Mouse (Mus musculus) intestine, postnatal 0 days (tissue): ENCODE data around the gene Wdr95. TPM values are rescaled to one million over a fixed set of nuclear protein-coding genes. Genes with fewer than 3 reads are reported as not detected.

Source experiments
- ATAC-seq: fragments of 200-750 bp; cut with Nextera tagmentation; 2 replicates; pipeline ENCODE4 v1.8.0; 2017; ENCODE audit warnings: mild to moderate bottlenecking, moderate TSS enrichment, moderate library complexity
- H3K27ac ChIP-seq: fragments of 300-500 bp; sonication (generic); 2 replicates; pipeline ENCODE4 v1.5.1; 2014; ENCODE audit warnings: mild to moderate bottlenecking, low read depth, low read length, moderate library complexity
- H3K27me3 ChIP-seq: fragments of 300-500 bp; sonication (generic); replicated peaks from 2 replicates; pipeline ENCODE4 v1.6.1; 2014; ENCODE audit warnings: low read length, mixed read lengths; ENCODE audit not compliant: control insufficient read depth, insufficient read depth
- H3K36me3 ChIP-seq: fragments of 300-500 bp; sonication (generic); 2 replicates; pipeline ENCODE4 v1.6.1; 2014; ENCODE audit warnings: mild to moderate bottlenecking, moderate library complexity; ENCODE audit not compliant: control insufficient read depth, insufficient read depth
- H3K4me1 ChIP-seq: fragments of 300-500 bp; sonication (generic); replicated peaks from 2 replicates; pipeline ENCODE4 v1.6.1; 2014; ENCODE audit warnings: antibody characterized with exemption, low read length, mixed read lengths; ENCODE audit not compliant: control insufficient read depth, insufficient read depth
- H3K4me2 ChIP-seq: fragments of 300-500 bp; sonication (generic); replicated peaks from 2 replicates; pipeline ENCODE4 v1.6.1; 2014; ENCODE audit warnings: low read depth, mild to moderate bottlenecking, moderate library complexity
- H3K4me3 ChIP-seq: fragments of 300-500 bp; sonication (generic); 2 replicates; pipeline ENCODE4 v1.5.1; 2014; ENCODE audit warnings: low read depth, low read length
- H3K9ac ChIP-seq: fragments of 300-500 bp; sonication (generic); 2 replicates; pipeline ENCODE4 v1.6.1; 2014; ENCODE audit warnings: mild to moderate bottlenecking, low read depth, low read length
- H3K9me3 ChIP-seq: fragments of 300-500 bp; sonication (generic); 2 replicates; pipeline ENCODE4 v1.6.1; 2016; ENCODE audit warnings: mixed run types; ENCODE audit not compliant: control insufficient read depth
- CTCF ChIP-seq: sonication (generic); IDR thresholded peaks from 2 replicates; pipeline ENCODE4 v1.5.1; 2016; ENCODE audit warnings: low read depth, mild to moderate bottlenecking, control low read depth, antibody characterized with exemption, moderate library complexity
- WGBS: fragments of 180-500 bp; shearing (Covaris S2); extraction: QIAGEN DNeasy Blood & Tissue Kit; methylation state at CpG from one replicate; pipeline ENCODE4 v1.1.7; 2014; 5-methylcytosine and 5-hydroxymethylcytosine counted together
- polyA plus RNA-seq: library from polyadenylated mRNA; unstranded; fragments of >200 nt; fragmentation: Nextera tagmentation; extraction: Ambion mirVana; gene quantifications from 2 replicates; pipeline ENCODE4 v1.2.1, GENCODE M21; 2015

Wdr95 gene
- polyA plus RNA-seq, 1 experiment from 2014 or later = not detected

DNA sequence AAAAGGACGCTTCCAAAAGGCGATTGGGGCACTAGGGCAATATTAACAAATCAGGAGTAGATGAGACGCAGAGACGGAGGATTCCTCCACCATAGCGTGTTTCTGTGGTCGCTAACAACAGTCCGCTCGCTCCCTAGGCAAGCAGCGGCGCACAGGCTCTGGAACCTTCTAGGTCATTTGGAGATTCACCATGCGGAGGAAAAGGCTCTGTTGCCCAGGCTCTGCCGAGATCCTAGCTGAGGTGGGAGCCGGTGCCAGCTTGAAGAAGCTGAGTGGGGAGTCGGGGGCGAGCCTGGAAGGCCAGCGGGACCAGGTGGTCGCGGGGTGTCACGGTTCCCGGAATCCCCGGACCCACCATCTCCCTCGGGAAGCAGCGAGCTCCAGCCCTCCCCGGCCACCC is 107.1 kb downstream of the Wdr95 start:
- H3K4me1 ChIP-seq = no peaks in the 10 kb centered on the region
- peak overlapping the region; percentile 97 for H3K4me2 ChIP-seq
- peak overlapping the region; percentile 57 for H3K9ac ChIP-seq
- no peaks in the 10 kb centered on the region for H3K9me3 ChIP-seq
- peaks cover 18% of the 10 kb centered on the region for H3K36me3 ChIP-seq
- peak overlapping the region; percentile 80 for H3K4me3 ChIP-seq
- H3K27ac ChIP-seq = peak overlapping the region; percentile 66
- TF ChIP-seq CTCF = no peak
- no peaks in the 10 kb centered on the region for H3K27me3 ChIP-seq
- no peak for ATAC-seq
- WGBS = under 1% methylated on average over 22 of the region's 24 CpGs

DNA sequence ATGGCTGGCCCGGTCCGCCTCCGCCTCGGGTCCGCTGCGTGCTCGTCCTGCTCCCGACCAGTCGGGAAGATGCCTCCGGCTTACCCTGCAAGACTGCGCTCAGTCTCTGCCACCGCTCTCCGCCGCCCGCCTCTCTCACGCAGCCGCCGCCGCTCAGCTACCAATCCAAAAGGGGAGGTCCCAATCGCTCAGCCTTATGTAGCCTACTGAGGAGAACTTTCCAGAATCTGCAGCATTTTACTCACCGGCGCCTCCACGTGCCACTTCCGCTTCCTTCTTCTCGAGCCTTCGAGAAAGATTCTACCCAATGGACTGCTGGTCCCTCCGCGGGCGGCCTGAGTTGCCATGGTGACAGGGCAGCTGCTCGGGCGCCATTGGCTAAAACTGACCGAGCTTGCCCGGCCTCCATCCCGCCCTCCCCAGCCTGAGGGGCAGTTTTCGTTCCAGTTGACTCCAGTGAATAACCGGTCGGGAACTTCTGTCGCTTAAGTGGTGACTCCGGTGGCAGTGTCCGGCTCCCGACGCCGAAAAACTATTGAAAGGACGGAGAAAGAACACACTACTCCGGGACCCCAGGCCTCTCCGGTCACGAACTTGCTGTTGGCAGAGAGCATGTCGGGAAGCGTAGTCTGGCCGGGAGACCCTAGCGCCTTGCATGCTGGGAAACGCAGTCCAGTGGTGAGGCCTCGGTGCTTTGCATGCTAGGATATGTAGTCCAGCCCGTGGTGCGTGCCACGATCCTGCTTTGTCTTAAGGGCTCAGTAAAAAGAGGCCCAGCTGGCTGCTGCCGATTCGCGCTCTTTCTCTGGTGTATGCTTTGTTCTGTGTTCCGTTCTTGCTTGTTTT is 107.8 kb downstream of the Wdr95 start, which contains the start of gene Hsph1:
Gene Hsph1, minus strand, starts transcription at position 302 of the 846 bp plus-strand sequence.
- peaks cover 10% of the 10 kb centered on the region for H3K36me3 ChIP-seq
- H3K4me1 ChIP-seq = no peaks in the 10 kb centered on the region
- peak within 1 kb of the TSS; percentile 80 for H3K4me3 ChIP-seq
- peak within 1 kb of the TSS; percentile 97 for H3K4me2 ChIP-seq
- TF ChIP-seq CTCF = peak; percentile 45
- no peaks in the 10 kb centered on the region for H3K9me3 ChIP-seq
- H3K9ac ChIP-seq = peak within 1 kb of the TSS; percentile 57
- WGBS = 0% methylated on average over 60 of the region's 60 CpGs
- peak; percentile 99 for ATAC-seq
- H3K27me3 ChIP-seq = no peaks in the 10 kb centered on the region
- peak within 1 kb of the TSS; percentile 66 for H3K27ac ChIP-seq

DNA sequence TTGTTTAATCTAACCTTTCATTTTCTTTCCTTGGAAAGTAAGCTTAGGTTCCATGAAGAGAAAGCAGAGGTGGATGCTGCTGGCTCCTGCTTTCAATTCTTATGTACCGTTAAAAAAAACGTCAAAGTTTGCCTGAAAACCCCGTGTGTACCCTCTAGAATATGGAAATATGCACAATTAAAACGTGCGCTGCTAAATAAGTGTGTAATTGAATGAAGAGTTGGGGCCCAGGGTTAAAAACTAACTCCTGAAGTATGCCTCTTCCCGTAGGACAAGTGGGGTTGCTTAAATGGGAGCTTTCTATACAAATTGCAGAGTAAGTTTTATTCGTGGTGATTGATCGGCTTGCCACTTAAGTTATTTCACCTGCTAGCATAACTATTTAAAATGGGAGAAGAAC is 108.8 kb downstream of the Wdr95 start:
- ATAC-seq = no peak
- WGBS = 51% methylated on average over 8 of the region's 8 CpGs
- Histone ChIP-seq H3K9me3 (no peaks in the 10 kb centered on the region), H3K27me3 (no peaks in the 10 kb centered on the region), H3K9ac (no peak overlapping the region), H3K4me3 (peak overlapping the region; percentile 80), H3K4me1 (no peaks in the 10 kb centered on the region), H3K27ac (no peak overlapping the region), H3K36me3 (0 out of 2 replicates have a peak, but pooled peaks cover under 1% of the 10 kb centered on the region), H3K4me2 (peak overlapping the region; percentile 97; the same call in 1 of the 2 replicates)
- TF ChIP-seq CTCF = no peak

DNA sequence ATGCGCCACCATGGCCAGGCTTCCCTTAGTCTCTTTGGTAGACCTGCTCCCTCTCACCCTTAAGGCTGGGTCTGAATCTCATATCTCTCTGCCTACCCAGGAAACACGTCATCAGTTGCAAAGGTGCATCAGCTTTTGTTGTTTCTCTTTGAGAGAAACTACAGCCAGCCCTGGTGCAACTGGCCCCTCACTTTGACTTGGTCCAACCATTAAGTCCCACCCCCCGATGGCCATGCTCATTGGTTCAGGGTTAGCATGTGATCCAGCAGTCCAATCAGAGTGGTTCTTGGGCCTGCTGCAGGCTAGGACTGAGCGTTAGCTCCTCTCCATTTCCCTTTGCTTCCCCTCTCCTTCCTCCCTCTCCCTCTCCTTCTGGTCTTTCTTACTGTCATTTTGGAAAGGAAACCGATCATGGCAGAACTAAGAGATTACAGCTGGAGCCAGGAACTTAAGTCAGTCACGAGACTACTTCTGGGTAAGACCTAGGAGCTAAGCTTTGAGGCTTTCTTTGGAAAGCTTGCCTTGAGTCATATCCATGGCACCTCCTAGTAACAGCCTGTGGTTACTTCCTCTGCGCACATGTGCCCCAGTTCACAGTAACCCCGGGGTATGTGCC is 112.9 kb downstream of the Wdr95 start:
- Histone ChIP-seq H3K36me3 (no peaks in the 10 kb centered on the region), H3K9ac (no peak overlapping the region), H3K27ac (no peak overlapping the region), H3K27me3 (no peaks in the 10 kb centered on the region), H3K4me1 (no peaks in the 10 kb centered on the region), H3K4me3 (no peak overlapping the region), H3K9me3 (no peaks in the 10 kb centered on the region), H3K4me2 (no peak overlapping the region)
- no peak for ATAC-seq
- no peak for TF ChIP-seq CTCF
- 79% methylated on average over 8 of the region's 8 CpGs for WGBS

DNA sequence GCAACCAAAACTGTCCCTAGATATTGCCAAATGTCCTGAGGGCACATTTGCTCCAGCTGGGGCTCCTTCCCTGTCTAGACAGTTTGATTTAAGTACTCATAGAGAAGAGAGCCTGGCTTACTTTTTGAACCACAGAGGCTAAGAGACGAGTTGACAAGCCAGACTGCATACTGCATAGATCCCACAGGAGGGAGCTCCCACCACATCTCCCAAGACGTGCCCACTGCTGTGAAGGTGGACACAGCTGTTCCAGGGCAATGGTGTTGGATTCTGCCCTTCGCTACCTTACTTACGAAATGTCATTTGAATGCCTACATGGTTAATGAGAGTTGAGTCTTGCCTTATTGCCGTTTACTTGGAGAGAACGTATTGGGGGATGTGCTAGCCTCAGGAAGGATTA is 113.9 kb downstream of the Wdr95 start:
- 41% methylated on average over 6 of the region's 6 CpGs for WGBS
- H3K27me3 ChIP-seq = no peaks in the 10 kb centered on the region
- H3K9ac ChIP-seq = no peak overlapping the region
- ATAC-seq = peak; percentile 67
- H3K4me2 ChIP-seq = no peak overlapping the region
- no peaks in the 10 kb centered on the region for H3K4me1 ChIP-seq
- H3K36me3 ChIP-seq = no peaks in the 10 kb centered on the region
- peak; percentile 85 for TF ChIP-seq CTCF
- H3K4me3 ChIP-seq = no peak overlapping the region
- H3K27ac ChIP-seq = no peak overlapping the region
- no peaks in the 10 kb centered on the region for H3K9me3 ChIP-seq

DNA sequence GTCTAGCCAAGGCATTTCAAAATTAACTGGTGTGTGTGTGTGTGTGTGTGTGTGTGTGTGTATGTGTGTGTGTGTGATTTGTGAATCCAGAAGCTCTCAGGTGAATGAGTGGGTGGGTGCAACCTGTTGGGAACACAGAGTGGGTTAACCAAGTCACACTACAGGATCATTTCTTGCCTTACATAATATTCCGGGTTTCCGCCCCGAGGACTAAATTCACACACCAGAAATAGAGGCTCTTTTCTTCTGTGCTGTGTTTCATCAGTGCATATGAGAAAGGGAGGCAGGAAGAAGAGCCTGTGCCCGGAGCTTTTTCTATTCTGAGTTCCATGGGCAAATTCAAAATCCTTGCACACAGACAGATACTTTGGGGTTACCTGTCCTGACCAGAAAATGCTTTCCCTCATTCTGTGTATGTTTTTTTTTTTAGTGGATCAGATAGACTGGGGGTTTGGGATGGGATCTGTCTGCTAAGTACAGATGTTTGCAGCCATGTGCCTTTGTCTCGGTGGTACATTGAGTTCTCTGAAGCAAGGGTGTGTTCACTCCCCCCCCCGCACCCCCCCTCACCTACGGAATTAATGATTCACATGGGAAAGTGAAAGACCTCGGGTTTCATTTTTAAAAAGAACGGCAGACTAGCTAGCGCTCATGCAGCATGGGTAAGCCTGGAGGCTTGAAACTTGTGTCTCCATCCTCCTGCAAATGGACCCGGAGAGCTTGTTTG is 114.5 kb downstream of the Wdr95 start:
- Histone ChIP-seq H3K4me3 (no peak overlapping the region), H3K27ac (no peak overlapping the region), H3K4me2 (0 out of 2 replicates have a peak overlapping the region, but pooled peaks have one; percentile 21), H3K9me3 (no peaks in the 10 kb centered on the region), H3K9ac (no peak overlapping the region), H3K27me3 (no peaks in the 10 kb centered on the region), H3K4me1 (no peaks in the 10 kb centered on the region), H3K36me3 (no peaks in the 10 kb centered on the region)
- ATAC-seq = peak; percentile 39; the same call in 1 of the 2 replicates
- WGBS = 69% methylated on average over 11 of the region's 11 CpGs
- no peak for TF ChIP-seq CTCF
